Mouse (Mus musculus) activated CD4-positive, CD25-positive, alpha-beta regulatory T cell (primary cell): ENCODE data around the gene Hrasls. TPM values are rescaled to one million over a fixed set of nuclear protein-coding genes. Genes with fewer than 3 reads are reported as not detected.

Experiments used
- polyA plus RNA-seq, 2 experiments: library from polyadenylated mRNA; unstranded; fragments of 100-300 nt; shearing (Covaris generic); gene quantifications; one replicate each; pipeline ENCODE4 v1.2.1; 2017

Gene Hrasls
- not detected for polyA plus RNA-seq

DNA sequence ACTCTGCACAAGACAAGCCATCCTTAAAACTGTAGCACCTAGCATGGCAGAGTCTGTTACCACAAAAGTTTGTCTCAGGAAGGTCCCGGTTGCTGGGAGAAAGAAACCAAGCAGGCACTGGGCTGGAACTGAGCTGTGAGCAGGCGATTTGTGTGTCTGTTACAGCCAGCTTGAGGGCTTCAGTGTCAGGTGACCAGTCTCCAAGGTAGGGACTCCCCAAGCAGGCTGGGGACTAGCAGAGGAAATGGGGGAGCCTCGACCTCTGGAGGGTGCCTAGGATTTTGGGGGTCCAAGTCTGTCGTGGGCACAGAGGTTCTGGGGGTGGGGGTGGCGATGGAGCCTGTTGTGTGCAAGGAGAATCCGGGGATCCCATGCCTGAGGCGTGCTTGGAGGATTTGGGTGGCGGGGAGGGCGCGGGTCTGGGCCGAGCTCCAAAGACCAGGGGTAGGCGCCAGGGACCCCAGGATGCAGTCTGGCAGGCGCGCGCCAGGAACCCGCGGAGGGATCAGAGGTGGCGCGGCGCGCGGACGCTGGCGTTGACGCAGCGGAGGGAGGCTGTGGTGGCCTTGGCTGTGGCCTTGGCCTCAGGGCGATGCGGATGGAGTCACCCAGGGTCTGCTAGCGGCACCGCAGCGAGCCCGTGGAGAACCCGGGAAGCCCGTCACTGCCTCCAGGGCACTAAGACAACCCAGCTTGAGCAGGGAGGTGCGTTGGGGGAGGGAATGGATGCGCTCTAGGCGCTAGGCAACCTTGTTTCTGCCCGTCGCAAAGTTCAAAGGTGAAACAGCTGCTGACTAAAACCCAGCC, at the start of gene Hrasls:
Gene Hrasls (plus strand): TSS at position 91 of the 807 bp plus-strand sequence.

Other genes starting within 250 kb of the Hrasls start
- not detected for gene Atp13a5, start 169.0 kb downstream of the Hrasls start, polyA plus RNA-seq